Mouse (Mus musculus) left cerebral cortex, adult 2 months (tissue): ENCODE measurements around the gene Gm42669. TPM values are rescaled to one million over a fixed set of nuclear protein-coding genes. Genes with fewer than 3 reads are reported as not detected.

Experiments used
- DNase-seq, 2 experiments: peaks; one replicate each; pipeline ENCODE4 v3.0.0; 2021 to 2022; ENCODE audit warnings: low spot score in 2 of 2, mixed read lengths in 1 of 2; ENCODE audit errors: extremely low spot score in 1 of 2
- H3K27ac ChIP-seq: fragments of 200-600 bp; 2 replicates; pipeline ENCODE4 v1.8.1; 2022
- H3K4me3 ChIP-seq: fragments of 200-600 bp; 2 replicates; pipeline ENCODE4 v1.8.1; 2022
- CTCF ChIP-seq: fragments of 200-600 bp; IDR thresholded peaks from 2 replicates; pipeline ENCODE4 v1.8.1; 2022; ENCODE audit warnings: antibody characterized with exemption, mild to moderate bottlenecking, moderate library complexity
- intact Hi-C: fragments of 180-260 bp; cut with DNase I; formaldehyde crosslinking; loops from one replicate; pipeline ENCODE4 v1.15.1; 2025
- long read RNA-seq, 2 experiments: library from polyadenylated mRNA; stranded (forward); transcript quantifications; one replicate each; pipeline ENCODE4 v2.0.0; 2021; ENCODE audit warnings: borderline mapping rate in 2 of 2
- total RNA-seq, 2 experiments: library from RNA; stranded (reverse); gene quantifications; 2 replicates each; pipeline ENCODE4 v1.2.3; 2021

Gm42669 gene
- under 1 TPM; 0.18 to 0.42 TPM for total RNA-seq
- long read RNA-seq, experiment 1, partial matches to known transcripts: 0 of 1 reads
- long read RNA-seq, experiment 1, other reads (novel, unspliced or antisense): 1 of 1 reads
- long read RNA-seq, experiment 2, partial matches to known transcripts: 0 of 2 reads
- long read RNA-seq, experiment 2, other reads (novel, unspliced or antisense): 2 of 2 reads

DNA sequence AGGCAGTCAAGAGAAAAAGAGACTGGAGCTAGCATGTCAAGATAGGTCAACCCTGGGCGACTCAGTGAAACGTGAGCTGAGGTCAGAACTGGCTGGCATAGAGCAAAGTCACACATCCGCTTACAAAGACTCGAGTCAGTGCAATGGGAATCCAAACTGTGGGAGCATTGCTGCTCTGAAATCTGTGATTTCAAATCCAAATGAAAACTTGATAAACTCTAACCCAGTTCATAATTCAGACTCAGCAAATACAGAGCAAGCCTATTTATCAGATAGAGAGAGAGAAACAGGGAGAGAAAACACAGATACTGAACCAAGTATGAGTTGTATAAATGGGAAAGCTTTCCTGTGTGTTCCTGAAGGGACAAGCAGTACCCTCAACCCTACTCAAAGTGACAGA, at the start of gene Gm42669:
Gm42669 (plus strand) TSS at position 301 of the 400 bp plus-strand sequence.
- Histone ChIP-seq H3K4me3 (no peak within 1 kb of the TSS; the same call in 1 of the 2 replicates), H3K27ac (no peak within 1 kb of the TSS)
- no peak for TF ChIP-seq CTCF
- no peak for DNase-seq
- intact Hi-C loops: no loop called here

DNA sequence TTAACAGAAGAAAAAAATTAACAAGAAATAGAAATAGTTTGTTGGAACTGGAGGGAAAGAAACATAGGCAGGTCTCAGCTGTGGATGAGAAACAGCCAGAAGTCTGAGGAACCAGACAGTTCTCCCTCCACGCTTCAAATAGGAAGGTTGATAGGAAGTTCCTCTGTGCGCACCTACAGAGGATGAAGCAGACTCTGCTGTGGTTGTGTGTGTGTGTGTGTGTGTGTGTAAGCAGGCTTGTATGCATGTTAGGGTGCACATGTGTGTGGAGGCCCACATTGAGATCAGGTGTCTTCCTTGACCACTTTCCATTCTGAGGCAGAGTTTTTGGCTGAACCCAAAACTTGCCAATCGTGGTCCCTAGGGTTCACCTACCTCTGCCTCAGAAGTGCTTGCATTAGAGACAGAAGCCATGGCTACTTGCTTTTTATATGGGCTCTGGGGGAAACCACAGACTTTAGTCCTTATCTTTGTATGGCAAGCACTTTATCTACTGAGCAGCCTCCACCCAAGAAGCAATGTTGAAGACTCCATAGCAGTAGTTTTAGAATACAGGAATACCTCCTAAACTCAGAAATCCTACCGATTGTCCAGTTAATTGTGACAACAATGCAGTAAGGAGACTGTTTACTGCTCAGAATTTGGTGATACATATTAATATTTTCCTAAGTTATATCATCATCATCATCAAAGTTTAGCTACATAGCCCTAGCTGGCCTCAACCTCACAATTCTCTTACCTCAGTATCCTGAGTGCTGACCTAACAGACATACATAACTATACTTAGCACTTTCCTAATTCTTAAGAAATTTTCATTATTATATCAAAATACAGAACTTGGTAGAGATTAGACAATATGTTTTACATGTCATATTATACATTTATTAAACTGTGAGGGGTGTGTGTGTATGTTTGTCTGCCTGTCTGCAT, 45.0 kb upstream of the Gm42669 start:
- intact Hi-C loops: no loop called here

DNA sequence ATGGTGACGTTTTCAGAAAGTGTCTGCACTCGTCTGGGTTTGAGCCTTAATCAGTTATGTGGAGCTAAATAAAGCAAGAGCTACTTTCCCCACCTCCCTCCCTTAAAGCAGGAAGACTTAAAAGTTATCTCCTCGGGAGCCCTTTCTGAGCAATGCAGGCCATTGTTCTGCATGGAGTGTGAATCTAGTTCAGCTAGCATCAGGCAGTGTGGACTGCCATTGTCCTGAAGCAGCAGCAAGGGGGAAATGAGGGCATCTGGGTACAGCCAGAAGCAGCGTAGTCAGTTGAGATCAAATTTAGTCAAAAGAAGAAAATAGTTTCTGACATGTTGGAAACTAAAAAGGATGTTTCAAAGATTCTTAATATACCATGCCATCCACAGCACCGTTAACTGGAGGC, 40.9 kb upstream of the Gm42669 start:
- no peak; the same call in 1 of the 2 replicates for TF ChIP-seq CTCF
- intact Hi-C loops: no loop called here
- no peak overlapping the region for H3K27ac ChIP-seq
- H3K4me3 ChIP-seq: no peak overlapping the region
- no peak for DNase-seq

More for the DNA sequence above, 45.0 kb upstream of the Gm42669 start:
- no peak for TF ChIP-seq CTCF
- no peak overlapping the region for H3K4me3 ChIP-seq
- DNase-seq: no peak
- no peak overlapping the region for H3K27ac ChIP-seq

DNA sequence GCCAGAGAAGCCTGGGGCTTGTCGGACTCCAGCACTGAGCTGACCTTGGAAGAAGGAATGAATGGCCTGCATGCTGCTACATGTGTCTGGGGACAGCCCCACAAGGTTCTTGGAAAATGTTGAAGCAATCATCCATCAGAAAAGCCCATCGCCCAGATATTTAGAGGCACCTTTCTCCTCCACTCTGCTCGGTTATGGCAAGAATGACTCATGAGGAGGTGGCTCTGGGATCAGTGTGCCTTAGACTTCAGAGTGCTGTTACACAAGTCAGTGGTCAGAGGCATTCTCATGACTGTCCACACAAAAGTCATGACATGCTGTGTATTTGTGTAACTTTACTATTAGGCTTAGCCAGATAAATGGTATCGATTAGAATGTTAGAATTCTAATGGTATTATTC, 40.3 kb upstream of the Gm42669 start:
- H3K27ac ChIP-seq: no peak overlapping the region
- no peak for DNase-seq
- no peak overlapping the region for H3K4me3 ChIP-seq
- TF ChIP-seq CTCF: no peak
- intact Hi-C loops: no loop called here

DNA sequence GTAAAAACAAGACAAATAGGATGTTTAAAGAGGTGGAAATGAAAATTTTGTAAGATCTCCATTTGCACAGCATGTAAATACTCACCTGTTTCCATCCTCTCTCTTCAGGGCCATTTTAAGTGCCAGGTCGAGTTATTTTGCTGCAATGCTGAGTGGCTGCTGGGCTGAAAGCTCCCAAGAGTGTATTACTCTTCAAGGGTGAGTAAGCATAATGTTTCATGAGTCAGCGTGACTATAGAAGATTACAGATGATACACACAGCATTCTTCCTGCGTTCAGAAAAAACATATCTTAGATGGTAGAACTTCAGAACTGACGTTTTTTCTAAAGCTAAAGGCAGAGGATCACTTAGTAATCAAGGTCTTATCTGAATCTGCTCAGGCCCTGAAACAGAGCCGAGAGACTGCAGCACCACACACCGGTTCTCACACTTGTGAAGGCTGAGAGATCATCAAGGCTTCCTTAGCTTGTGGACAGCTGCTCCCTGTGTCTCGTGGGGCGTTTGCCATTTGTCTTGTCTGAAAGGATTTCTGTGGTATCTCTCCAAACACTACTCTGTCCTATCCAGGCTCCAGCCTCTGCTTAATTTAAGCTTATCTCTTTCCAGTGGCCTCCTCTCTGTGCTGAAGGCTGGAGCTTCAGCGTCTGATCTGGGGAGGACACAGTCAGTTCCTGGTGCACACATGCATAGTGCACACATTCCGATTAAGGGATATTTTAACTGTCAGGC, 36.7 kb upstream of the Gm42669 start:
- intact Hi-C loops: no loop called here
- no peak overlapping the region for H3K4me3 ChIP-seq
- TF ChIP-seq CTCF: no peak
- no peak for DNase-seq
- no peak overlapping the region for H3K27ac ChIP-seq

DNA sequence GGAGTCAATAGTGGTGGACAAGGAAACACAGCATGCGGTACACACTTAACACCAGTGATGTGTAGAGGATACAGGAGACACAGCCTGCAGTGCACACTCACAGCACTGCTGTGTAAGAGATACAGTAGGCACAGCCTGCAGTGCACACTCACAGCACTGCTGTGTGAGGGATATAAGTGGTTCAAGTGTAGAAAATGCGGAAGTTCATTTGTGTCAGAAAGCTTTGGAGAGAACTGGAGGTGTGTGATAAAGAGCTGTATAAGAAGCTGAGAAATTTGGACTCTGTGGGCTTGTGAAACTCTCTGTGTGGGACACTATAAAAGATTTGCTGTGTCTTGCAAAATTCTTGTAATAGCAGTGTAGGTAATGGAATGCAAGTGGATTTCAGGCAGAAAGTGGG, 27.2 kb upstream of the Gm42669 start:
- no peak overlapping the region for H3K27ac ChIP-seq
- TF ChIP-seq CTCF: no peak
- no peak overlapping the region for H3K4me3 ChIP-seq
- intact Hi-C loops: no loop called here
- DNase-seq: no peak

DNA sequence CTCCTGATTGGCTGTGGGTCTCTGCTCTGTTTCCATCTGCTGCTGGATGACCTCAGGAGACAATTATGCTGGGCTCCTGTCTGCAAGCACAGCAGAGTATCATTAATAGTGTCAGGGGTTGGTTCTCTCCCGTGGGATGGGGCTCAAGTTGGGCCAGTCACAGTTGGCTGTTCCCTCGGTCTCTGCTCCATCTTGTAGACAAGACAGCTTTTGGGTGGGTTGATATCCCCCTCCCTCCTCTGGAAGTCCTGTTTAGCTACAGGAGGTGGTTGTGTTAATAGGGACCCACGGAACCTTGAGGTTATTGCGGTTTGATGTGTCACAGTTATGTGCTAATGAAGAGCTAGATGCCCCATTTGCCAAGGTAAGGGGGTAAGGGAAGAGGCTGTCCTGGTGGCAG, 18.4 kb upstream of the Gm42669 start:
- intact Hi-C loops: no loop called here

DNA sequence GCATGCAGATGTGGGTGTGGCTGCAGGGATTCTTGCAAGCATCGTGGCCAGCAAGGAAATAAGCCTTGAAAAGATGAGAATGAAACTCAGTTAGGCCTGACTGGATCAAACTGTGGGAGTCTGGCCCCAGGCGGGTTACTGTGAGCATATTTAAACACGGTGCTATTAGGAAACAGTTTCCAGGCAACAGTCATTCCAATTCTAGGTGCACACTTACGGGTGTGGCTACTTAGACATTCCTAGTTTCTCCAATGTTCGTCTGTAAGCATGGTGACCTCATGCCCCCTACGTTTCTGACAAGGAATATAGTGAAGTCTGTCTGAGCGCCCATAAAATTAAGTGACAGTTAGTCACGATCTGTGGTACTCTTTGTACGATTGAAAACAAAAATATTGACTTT, 16.4 kb upstream of the Gm42669 start:
- intact Hi-C loops: no loop called here
- no peak for DNase-seq
- no peak for TF ChIP-seq CTCF
- no peak overlapping the region for H3K4me3 ChIP-seq
- no peak overlapping the region for H3K27ac ChIP-seq

More for the DNA sequence above, 18.4 kb upstream of the Gm42669 start:
- no peak for DNase-seq
- TF ChIP-seq CTCF: no peak
- H3K27ac ChIP-seq: no peak overlapping the region
- H3K4me3 ChIP-seq: no peak overlapping the region

DNA sequence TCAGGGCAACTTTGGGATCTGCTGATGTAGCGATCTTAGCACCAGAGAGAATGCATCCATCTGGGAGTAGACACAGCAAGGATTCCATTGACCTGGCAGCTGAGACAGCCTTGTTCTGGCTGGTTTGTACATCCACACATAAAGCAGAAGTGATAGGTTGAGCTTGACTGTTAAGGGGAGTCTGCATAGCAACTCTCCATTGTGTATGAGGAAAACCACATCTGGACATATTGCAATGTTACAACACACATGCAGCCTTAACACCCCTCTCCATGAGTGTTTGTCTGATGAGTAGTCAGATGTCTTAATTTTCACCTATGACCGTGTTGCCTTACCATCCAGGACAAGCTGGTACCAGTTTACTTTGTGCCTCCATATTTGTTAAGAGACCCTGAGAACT, 14.9 kb upstream of the Gm42669 start:
- no peak for TF ChIP-seq CTCF
- intact Hi-C loops: no loop called here
- Histone ChIP-seq H3K27ac (no peak overlapping the region), H3K4me3 (no peak overlapping the region)
- no peak for DNase-seq

DNA sequence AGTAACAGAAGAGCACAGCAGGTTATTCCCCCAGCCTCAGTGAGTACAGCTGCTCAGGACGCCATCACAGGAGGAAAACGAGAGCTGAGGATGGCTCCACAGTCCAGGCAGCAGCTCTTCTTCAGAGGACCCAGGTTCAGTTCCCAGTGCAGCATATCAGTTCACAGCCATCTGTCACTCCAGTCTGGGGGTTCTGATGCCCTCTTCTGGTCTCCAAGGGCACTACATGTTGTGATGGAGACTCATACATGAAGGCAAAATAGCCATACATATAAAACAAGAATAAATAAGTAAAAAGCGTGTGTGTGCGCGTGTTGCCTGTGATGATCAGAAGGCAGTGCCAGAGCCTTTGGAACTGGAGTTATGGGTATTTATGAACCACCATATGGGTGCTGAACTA, 12.7 kb upstream of the Gm42669 start:
- Histone ChIP-seq H3K27ac (no peak overlapping the region), H3K4me3 (no peak overlapping the region)
- DNase-seq: no peak
- TF ChIP-seq CTCF: peak; percentile 18
- intact Hi-C loops: loop anchor here (5.0 kb wide), 1 partner anchor 57 kb away; the partner anchor contains the start of gene Btbd8

DNA sequence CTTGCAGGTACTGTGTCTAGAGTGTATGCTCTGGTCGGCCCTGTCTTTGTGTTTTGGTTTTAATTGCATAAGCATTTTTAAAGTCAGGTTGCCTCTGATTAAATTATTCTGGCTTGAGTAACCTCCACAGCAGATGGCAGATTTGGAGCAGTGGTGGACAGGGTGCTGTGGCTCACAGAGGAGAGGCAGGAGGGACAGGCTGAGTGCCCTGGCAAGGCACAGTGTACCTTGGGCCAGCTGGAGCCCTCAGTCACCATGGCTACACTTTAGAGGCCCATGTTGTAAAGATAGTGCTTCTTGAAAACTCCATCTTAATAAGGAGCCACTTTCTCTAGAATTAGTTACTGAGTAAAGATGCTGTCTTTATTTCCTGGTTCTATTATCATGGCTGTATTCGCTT, 11.4 kb upstream of the Gm42669 start:
- TF ChIP-seq CTCF: no peak
- Histone ChIP-seq H3K27ac (no peak overlapping the region), H3K4me3 (no peak overlapping the region)
- DNase-seq: no peak
- intact Hi-C loops: loop anchor here (5.0 kb wide), 1 partner anchor 59 kb away; the partner anchor contains the start of gene Btbd8
